Mouse (Mus musculus) naive thymus-derived CD4-positive, alpha-beta T cell, adult 5 months (primary cell): ENCODE data around the gene Cspg4. TPM values are rescaled to one million over a fixed set of nuclear protein-coding genes. Genes with fewer than 3 reads are reported as not detected.

Source experiments
- polyA plus RNA-seq: library from polyadenylated mRNA; unstranded; fragments of 100-300 nt; shearing (Covaris generic); gene quantifications from one replicate; pipeline ENCODE4 v1.2.1, GENCODE M21; 2017

The Cspg4 gene
- not detected for polyA plus RNA-seq

GRCm38 (mm10) chr9:56864832-56865231 is at the start of gene Cspg4:
Gene Cspg4, plus strand, starts transcription at chr9:56865033.

DNA sequence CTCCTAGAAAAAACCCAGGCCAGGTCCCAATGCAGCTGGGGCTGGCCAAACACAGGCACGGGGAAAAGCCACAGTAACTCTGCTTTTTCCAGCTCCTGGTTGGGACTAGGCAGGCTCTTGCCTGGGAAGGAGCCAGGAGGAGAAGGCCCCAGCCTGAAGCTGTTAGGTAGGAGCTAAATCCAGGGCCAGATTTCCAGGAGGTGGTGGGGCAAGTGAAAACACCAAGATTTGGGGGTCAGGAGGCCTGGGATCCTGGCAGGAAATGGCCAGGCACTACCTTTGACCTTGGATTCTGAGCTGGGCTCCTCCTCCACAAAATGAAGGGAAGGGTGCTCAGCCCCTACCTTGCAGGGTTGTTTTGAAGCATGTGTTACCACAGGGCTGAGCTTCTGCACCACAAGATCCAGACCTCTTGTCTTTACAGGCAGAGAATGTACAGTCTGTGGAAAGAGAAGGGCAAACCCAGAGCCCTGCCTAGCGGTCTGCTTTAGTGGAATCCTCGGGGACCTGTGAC is 560 bp upstream of the Cspg4 start, which contains the start of gene Odf3l1:
Gene Odf3l1 (minus strand): TSS at position 464 of the 514 bp plus-strand sequence.

DNA sequence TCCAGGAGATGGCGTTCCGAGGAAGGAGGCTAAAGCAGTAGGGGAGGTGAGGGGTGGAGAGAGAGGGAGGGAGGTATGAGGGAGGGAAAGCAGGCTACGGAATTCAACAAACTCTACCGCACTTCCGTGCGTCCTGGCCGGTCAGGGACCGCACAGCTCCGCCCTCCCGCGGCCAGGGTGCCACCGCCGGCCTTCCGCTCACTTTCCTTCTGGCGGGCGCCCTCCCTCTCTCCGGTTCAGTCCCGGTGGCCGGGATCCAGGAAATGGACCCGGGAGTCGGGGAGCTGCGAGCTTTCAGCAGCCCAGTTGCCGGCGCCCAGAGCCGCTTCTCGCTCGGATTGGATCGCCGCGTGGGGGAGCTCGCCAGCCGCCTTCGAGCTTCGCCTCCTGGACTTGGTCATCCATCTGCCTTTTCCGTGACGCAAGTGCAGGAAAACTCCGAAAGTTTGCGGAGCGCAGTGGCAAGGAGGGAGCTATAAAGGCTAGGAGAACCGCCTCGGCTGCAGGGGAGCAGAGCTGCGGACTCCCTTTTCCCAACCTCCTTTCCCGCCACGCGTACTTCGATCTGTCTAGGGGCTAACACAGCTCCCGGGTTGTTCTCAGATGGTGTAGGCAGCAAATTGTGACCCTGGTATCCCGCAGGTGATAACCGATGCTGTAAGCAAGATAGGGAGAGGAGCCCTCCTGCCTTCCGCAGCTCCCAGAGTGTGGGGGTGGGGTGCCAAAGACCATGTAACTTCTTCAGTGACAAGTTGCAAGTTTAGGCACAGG is 63.4 kb downstream of the Cspg4 start, which contains the start of gene Snx33:
Gene Snx33 (minus strand): TSS at position 331 of the 771 bp plus-strand sequence.

GRCm38 (mm10) chr9:56937223-56938160 is 72.7 kb downstream of the Cspg4 start, which contains the start of gene Imp3:
Gene Imp3, plus strand, starts transcription at chr9:56937475.

Other genes with a start within 250 kb of the Cspg4 start
- gene Lingo1, start 68.6 kb upstream of the Cspg4 start, polyA plus RNA-seq = not detected
- not detected for gene Odf3l1, start 354 bp upstream of the Cspg4 start, polyA plus RNA-seq
- 6.6 TPM for gene Snx33, start 63.3 kb downstream of the Cspg4 start, polyA plus RNA-seq
- 106 TPM for gene Imp3, start 72.4 kb downstream of the Cspg4 start, polyA plus RNA-seq
- 16.1 TPM for gene Snupn, start 85.8 kb downstream of the Cspg4 start, polyA plus RNA-seq
- gene Ptpn9, start 129.9 kb downstream of the Cspg4 start, polyA plus RNA-seq = 11.8 TPM
- 38.9 TPM for gene Sin3a, start 207.0 kb downstream of the Cspg4 start, polyA plus RNA-seq